Mouse (Mus musculus): Measurements from ENCODE around the gene Cbl.
A peak's percentile ranks its signal among the peaks of the same experiment; 100 is the strongest.

DNA sequence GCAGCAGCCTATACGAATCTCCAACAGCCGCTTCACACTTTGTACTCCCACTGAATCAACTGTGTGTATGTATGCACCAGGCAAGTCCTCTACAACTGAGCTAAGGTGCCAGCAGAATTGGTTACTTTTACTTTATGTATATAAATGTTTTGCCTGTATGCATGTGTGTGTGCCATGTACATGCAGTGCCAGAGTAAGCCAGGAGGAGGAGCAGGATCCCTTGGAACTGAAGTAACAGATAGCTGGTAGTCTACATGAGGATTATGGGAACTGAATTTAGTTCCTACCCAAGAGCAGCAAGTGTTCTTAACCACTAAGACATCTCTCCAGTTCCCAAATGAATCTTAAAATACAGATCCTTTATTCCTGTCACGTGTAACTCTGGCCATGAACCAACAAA, 51.6 kb downstream of the Cbl start:
- TF ChIP-seq CTCF (conservative IDR thresholded peaks at IDR 0.05; ENCODE audit: insufficient read depth, insufficient read length, low read depth, low read length) (peak; percentile 66), POLR2A (IDR thresholded peaks at IDR 0.05; ENCODE audit: low read depth, low read length) (no peak)
